Mouse (Mus musculus) testis, adult 2 months (tissue): ENCODE measurements around the gene Zfp36l1. TPM values are rescaled to one million over a fixed set of nuclear protein-coding genes. Genes with fewer than 3 reads are reported as not detected.

Source experiments
- H3K27ac ChIP-seq: fragments of 200-500 bp; 2 replicates; pipeline ENCODE4 v1.5.1; 2012; ENCODE audit warnings: low read depth, low read length; ENCODE audit not compliant: control insufficient read depth, insufficient read depth
- H3K27me3 ChIP-seq: fragments of 200-500 bp; 2 replicates; pipeline ENCODE4 v1.6.1; 2012; ENCODE audit warnings: mild to moderate bottlenecking, low read length, moderate library complexity; ENCODE audit not compliant: control insufficient read depth, insufficient read depth
- H3K36me3 ChIP-seq: fragments of 200-500 bp; 2 replicates; pipeline ENCODE4 v1.6.1; 2012; ENCODE audit warnings: mild to moderate bottlenecking, low read length; ENCODE audit not compliant: control insufficient read depth, insufficient read depth
- H3K4me1 ChIP-seq: fragments of 200-500 bp; 2 replicates; pipeline ENCODE4 v1.6.1; 2012; ENCODE audit warnings: low read length; ENCODE audit not compliant: control insufficient read depth, insufficient read depth
- H3K4me3 ChIP-seq: fragments of 200-500 bp; 2 replicates; pipeline ENCODE4 v1.5.1; 2012; ENCODE audit warnings: low read depth, mild to moderate bottlenecking, low read length, moderate library complexity, mixed read lengths; ENCODE audit not compliant: control insufficient read depth
- CTCF ChIP-seq: fragments of 200-500 bp; IDR thresholded peaks from 2 replicates; pipeline ENCODE4 v1.5.1; 2012; ENCODE audit warnings: low read depth, mild to moderate bottlenecking, inconsistent platforms, low read length, moderate library complexity; ENCODE audit not compliant: control insufficient read depth, insufficient read depth, insufficient replicate concordance
- POLR2A ChIP-seq: fragments of 200-500 bp; IDR thresholded peaks from 2 replicates; pipeline ENCODE4 v1.6.1; 2012; ENCODE audit warnings: low read depth, mild to moderate bottlenecking, inconsistent platforms, low read length, moderate library complexity; ENCODE audit not compliant: control insufficient read depth
- polyA plus RNA-seq: library from polyadenylated mRNA; depleted of rRNA; stranded (reverse); fragments of >200 nt; gene quantifications from 2 replicates; pipeline ENCODE4 v1.2.3, GENCODE M21; 2012

The Zfp36l1 gene
- polyA plus RNA-seq, 1 experiment = 28.4 TPM

DNA sequence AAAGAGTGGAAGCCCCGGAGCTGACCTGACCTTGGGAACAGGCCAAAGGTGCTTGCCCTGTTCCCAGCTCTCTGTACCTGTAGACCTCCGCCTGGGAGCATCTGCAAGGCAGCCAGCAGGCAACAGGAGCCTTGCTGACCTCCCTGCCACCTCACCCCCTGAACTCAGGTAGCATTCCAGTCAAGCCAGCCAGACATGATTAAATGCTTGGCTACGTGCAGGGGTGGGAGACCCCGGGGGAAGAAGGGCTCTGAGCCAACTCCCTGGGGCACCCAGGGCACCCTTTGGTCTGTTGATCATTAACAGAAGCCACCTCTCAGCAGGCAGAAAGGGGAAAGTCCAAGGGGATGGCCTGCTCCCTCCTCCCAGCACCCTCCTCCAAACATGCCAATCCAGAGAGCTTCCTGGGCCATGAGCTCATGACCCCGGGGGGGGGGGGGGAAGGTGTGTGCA lies 9.3 kb downstream of the Zfp36l1 start:
- Histone ChIP-seq H3K4me1 (no peaks in the 10 kb centered on the region), H3K36me3 (no peaks in the 10 kb centered on the region), H3K27me3 (no peaks in the 10 kb centered on the region), H3K27ac (no peak overlapping the region), H3K4me3 (no peak overlapping the region)
- TF ChIP-seq CTCF (no peak), POLR2A (no peak)

DNA sequence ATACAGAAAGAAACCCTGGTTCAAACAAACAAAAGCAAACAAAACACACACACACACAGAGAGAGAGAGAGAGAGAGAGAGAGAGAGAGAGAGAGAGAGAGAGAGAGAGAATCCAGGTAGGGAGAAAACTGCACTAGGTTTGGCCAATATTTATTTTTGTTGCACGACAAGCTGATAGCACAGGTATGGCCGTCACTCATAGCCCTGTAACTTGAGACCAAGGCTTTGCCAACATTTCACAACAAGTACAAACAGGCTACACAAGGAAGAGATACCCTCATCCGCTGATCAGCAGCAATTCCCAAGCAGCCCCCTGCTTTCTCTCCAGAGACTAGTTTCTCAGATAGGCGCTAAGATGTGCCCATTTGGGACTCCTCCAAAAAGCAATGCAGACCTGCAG lies 9.7 kb downstream of the Zfp36l1 start:
- H3K27ac ChIP-seq = no peak overlapping the region

DNA sequence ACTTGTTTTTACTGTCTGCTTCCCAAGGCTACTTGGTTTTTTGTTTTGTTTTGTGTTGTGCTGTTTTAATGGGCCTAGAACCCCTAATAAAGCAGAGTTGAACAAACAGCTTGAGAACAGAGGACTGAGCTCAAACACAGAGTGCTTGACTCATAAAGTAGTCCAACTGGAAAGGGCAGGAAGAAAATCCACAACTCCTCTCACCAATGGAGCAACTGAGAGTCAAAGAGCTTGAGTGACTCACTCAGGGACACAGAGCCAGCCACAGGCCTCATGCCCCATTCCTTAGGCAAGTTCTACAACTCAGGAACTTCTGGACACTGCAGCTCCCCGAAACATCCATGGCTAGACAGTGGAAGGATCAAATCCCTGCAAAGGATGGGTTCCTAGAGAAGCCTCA lies 14.0 kb downstream of the Zfp36l1 start:
- no peak overlapping the region for H3K27ac ChIP-seq
- H3K27me3 ChIP-seq = no peaks in the 10 kb centered on the region
- H3K4me3 ChIP-seq = no peak overlapping the region
- H3K4me1 ChIP-seq = peaks cover 3% of the 10 kb centered on the region
- TF ChIP-seq POLR2A (no peak), CTCF (no peak)
- no peaks in the 10 kb centered on the region for H3K36me3 ChIP-seq

More for the DNA sequence above, 9.7 kb downstream of the Zfp36l1 start:
- no peak overlapping the region for H3K4me3 ChIP-seq
- H3K27me3 ChIP-seq = no peaks in the 10 kb centered on the region
- H3K36me3 ChIP-seq = no peaks in the 10 kb centered on the region
- TF ChIP-seq CTCF (no peak), POLR2A (no peak)
- no peaks in the 10 kb centered on the region for H3K4me1 ChIP-seq

DNA sequence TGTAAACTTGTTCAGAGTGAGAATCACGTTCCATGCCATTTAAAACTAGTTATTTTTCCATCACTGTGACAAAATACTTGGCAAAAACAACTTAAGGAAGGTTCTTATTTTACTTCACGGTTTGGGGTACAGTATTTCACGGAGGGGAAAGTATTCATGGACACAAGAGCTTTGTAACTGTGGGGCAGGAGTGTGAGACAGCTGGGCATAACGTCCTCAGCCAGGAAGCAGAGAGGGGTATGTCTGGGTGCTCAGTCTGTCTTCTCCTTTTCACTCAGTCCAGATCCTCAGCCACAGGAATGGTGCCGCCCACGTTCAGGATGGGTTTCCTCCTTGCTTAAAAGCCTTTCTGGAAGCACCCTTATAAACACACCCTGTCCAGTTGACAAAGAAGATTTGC lies 16.1 kb downstream of the Zfp36l1 start:
- Histone ChIP-seq H3K27me3 (no peaks in the 10 kb centered on the region), H3K36me3 (no peaks in the 10 kb centered on the region), H3K4me1 (peaks cover 3% of the 10 kb centered on the region), H3K27ac (no peak overlapping the region), H3K4me3 (no peak overlapping the region)
- no peak for TF ChIP-seq CTCF
- no peak for TF ChIP-seq POLR2A

DNA sequence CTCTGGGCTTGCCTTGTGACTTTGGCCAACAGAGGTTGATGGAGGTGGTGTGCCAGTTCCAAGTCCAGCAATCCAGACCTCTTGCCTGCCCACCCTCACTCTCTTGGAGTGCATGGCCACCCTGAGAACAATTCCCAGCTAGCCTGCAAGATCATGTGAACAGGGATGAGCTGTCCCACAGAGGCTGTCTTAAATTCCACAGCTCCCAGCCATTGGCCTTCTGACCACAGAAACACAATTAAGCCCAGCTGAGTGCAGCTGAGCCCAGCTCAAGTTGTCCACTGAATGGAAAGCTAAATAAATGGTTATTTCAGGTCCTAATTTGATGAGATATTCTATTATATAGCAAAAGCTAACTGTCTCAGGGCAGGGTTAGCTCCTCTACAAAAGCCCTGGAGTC lies 20.0 kb downstream of the Zfp36l1 start:
- Histone ChIP-seq H3K27me3 (no peaks in the 10 kb centered on the region), H3K27ac (no peak overlapping the region), H3K4me3 (no peak overlapping the region), H3K36me3 (no peaks in the 10 kb centered on the region), H3K4me1 (peaks cover 3% of the 10 kb centered on the region)
- no peak for TF ChIP-seq POLR2A
- TF ChIP-seq CTCF = no peak

DNA sequence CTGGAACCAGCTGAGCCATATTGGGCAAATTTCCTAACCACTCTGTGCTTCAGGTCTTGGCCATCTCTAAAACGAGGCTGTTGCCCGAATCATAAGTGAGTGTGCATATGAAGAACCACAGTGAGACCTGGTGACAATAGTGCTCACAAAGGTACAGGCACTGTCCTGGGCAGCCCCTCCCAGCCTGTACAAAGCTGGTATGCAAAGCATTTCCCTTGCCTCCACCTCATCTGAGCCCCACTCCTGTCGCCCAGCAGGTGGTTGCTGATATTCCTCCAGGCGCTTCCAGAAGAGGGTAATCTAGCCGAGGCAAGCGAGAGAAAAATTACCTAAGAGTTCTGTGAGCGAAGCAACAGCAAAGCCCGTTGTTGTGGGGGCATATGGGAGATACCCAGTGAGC lies 21.7 kb downstream of the Zfp36l1 start:
- Histone ChIP-seq H3K27ac (no peak overlapping the region), H3K36me3 (no peaks in the 10 kb centered on the region), H3K27me3 (no peaks in the 10 kb centered on the region), H3K4me1 (no peaks in the 10 kb centered on the region; the same call in 1 of the 2 replicates), H3K4me3 (no peak overlapping the region)
- TF ChIP-seq POLR2A = no peak
- TF ChIP-seq CTCF = no peak

DNA sequence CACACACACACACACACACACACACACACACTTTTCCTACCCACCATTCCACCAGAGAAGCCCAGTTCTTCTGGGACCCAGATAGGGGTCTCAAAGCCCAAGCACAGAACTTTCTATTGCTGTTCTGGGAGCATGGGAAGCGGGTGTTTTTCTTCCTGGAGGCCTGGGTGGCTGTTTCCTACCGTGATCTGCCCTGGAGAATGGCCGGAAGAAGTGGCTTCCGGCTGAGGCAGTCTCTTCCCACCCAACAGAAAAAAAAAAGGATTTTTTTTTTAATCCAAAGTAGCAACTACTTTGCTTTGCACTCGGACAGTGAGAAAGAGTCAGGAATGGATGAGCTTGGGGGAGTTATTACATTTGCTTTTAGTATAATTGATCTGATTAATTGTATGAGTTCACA lies 22.3 kb downstream of the Zfp36l1 start:
- H3K4me1 ChIP-seq = no peaks in the 10 kb centered on the region
- H3K36me3 ChIP-seq = no peaks in the 10 kb centered on the region
- TF ChIP-seq CTCF (no peak), POLR2A (no peak)
- no peaks in the 10 kb centered on the region for H3K27me3 ChIP-seq
- no peak overlapping the region for H3K27ac ChIP-seq
- no peak overlapping the region for H3K4me3 ChIP-seq

DNA sequence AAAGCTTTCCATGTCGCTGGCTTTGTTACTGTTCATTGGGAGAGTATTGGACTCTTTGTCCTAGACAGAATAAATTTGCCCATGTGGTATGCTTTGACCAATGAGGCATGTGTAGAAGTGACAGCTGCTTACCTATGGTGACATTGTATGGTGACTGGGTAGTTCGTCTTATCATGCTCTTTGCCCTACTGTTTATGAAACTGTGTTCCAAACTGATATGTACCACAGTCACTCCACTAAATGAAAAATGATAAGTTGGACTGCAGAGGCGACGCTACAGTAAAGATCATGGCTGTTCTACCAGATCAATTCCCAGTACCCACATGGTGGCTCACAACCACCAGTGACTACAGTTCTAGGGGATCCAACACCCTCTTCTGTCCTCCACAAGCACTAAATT lies 24.7 kb downstream of the Zfp36l1 start:
- Histone ChIP-seq H3K27ac (no peak overlapping the region), H3K27me3 (no peaks in the 10 kb centered on the region), H3K4me1 (no peaks in the 10 kb centered on the region; the same call in 1 of the 2 replicates), H3K4me3 (no peak overlapping the region), H3K36me3 (no peaks in the 10 kb centered on the region)
- no peak for TF ChIP-seq CTCF
- no peak for TF ChIP-seq POLR2A
